Mouse (Mus musculus): ENCODE data around the gene Ushbp1. TPM values are rescaled to one million over a fixed set of nuclear protein-coding genes. Genes with fewer than 3 reads are reported as not detected.

The Ushbp1 gene
- total RNA-seq, 2 experiments from 2014 or later = 40.5 to 45.1 TPM

Other genes starting within 250 kb of the Ushbp1 start
- 10 to 100 TPM; 27.8 to 32.8 TPM for gene Myo9b, start 123.1 kb downstream of the Ushbp1 start, total RNA-seq (2021)
- gene Haus8, start 122.9 kb downstream of the Ushbp1 start, total RNA-seq (2021) = 10 to 100 TPM; 23.9 to 28.8 TPM
- 100 to 1,000 TPM in 1 of 2 experiments, 10 to 100 TPM in 1; 96.5 to 108 TPM for gene Use1, start 29.0 kb downstream of the Ushbp1 start, total RNA-seq (2021)
- 10 to 100 TPM; 10.4 to 10.7 TPM for gene Ocel1, start 24.5 kb downstream of the Ushbp1 start, total RNA-seq (2021)
- 10 to 100 TPM; 48.5 to 52.3 TPM for gene Nr2f6, start 13.8 kb downstream of the Ushbp1 start, total RNA-seq (2021)
- gene Babam1, start 1.1 kb upstream of the Ushbp1 start, total RNA-seq (2021) = 10 to 100 TPM; 57.0 to 62.9 TPM
- gene Ankle1, start 10.2 kb upstream of the Ushbp1 start, total RNA-seq (2021) = 1 to 10 TPM in 1 of 2 experiments, under 1 TPM in 1; 0.96 to 2.0 TPM
- 10 to 100 TPM; 29.1 to 31.9 TPM for gene Abhd8, start 67.9 kb upstream of the Ushbp1 start, total RNA-seq (2021)
- 100 to 1,000 TPM; 111 to 124 TPM for gene Mrpl34, start 69.2 kb upstream of the Ushbp1 start, total RNA-seq (2021)
- 10 to 100 TPM; 33.5 to 36.4 TPM for gene Dda1, start 73.4 kb upstream of the Ushbp1 start, total RNA-seq (2021)
- gene Ano8, start 90.2 kb upstream of the Ushbp1 start, total RNA-seq (2021) = 10 to 100 TPM; 16.6 to 18.4 TPM
- gene Gtpbp3, start 92.3 kb upstream of the Ushbp1 start, total RNA-seq (2021) = 10 to 100 TPM; 16.4 to 18.7 TPM
- gene Plvap, start 116.0 kb upstream of the Ushbp1 start, total RNA-seq (2021) = 10 to 100 TPM; 19.3 to 26.2 TPM
- under 1 TPM in 1 of 2 experiments, not detected in 1; 0.12 TPM for gene Ccdc194, start 129.9 kb upstream of the Ushbp1 start, total RNA-seq (2021)
- 10 to 100 TPM; 12.3 to 16.5 TPM for gene Bst2, start 141.7 kb upstream of the Ushbp1 start, total RNA-seq (2021)
- gene Mvb12a, start 147.1 kb upstream of the Ushbp1 start, total RNA-seq (2021) = 10 to 100 TPM; 28.8 to 29.7 TPM
- under 1 TPM; 0.17 to 0.22 TPM for gene Tmem221, start 163.1 kb upstream of the Ushbp1 start, total RNA-seq (2021)
- gene Nxnl1, start 170.8 kb upstream of the Ushbp1 start, total RNA-seq (2021) = under 1 TPM; 0.10 to 0.17 TPM
- 100 to 1,000 TPM; 127 to 151 TPM for gene Slc27a1, start 173.1 kb upstream of the Ushbp1 start, total RNA-seq (2021)
- 10 to 100 TPM; 72.9 to 74.2 TPM for gene Pgls, start 196.4 kb upstream of the Ushbp1 start, total RNA-seq (2021)
- 1 to 10 TPM; 1.6 to 2.7 TPM for gene Fam129c, start 201.8 kb upstream of the Ushbp1 start, total RNA-seq (2021)
- 10 to 100 TPM; 44.1 TPM for gene Colgalt1, start 215.2 kb upstream of the Ushbp1 start, total RNA-seq (2021)